Mouse (Mus musculus) embryonic fibroblast, embryonic 13.5 days (primary cell): ENCODE measurements at regions not wholly inside any gene's neighbourhood (a gene's known extent, or its start where the extent isn't known, plus 50 kb on each side); places are given as distances from the start of the nearest gene placed in this dataset.

Experiments
- CTCF ChIP-seq: IDR thresholded peaks from 2 replicates; pipeline ENCODE4 v1.5.1; 2011; ENCODE audit warnings: mild to moderate bottlenecking, control low read depth, low read length, moderate library complexity, borderline replicate concordance; ENCODE audit not compliant: insufficient read depth
- POLR2A ChIP-seq: IDR thresholded peaks from 2 replicates; pipeline ENCODE4 v1.6.1; 2011; ENCODE audit warnings: low read depth, mild to moderate bottlenecking, control low read depth, low read length, moderate library complexity

GRCm38 (mm10) chr2:101019384-101019783 lies 605.1 kb upstream of the Rag2 start:
- TF ChIP-seq CTCF (no peak), POLR2A (no peak)
